Mouse (Mus musculus) midbrain, embryonic 15.5 days (tissue): ENCODE data around the gene Tmem59. TPM values are rescaled to one million over a fixed set of nuclear protein-coding genes. Genes with fewer than 3 reads are reported as not detected.

ENCODE experiments used
- ATAC-seq: fragments of 200-750 bp; cut with Nextera tagmentation; replicated peaks from 2 replicates; pipeline ENCODE4 v1.8.0; 2017; ENCODE audit warnings: moderate TSS enrichment
- H3K27ac ChIP-seq: fragments of 300-500 bp; sonication (generic); 2 replicates; pipeline ENCODE4 v1.5.1; 2015; ENCODE audit warnings: mild to moderate bottlenecking, inconsistent platforms
- H3K27me3 ChIP-seq: fragments of 300-500 bp; sonication (generic); replicated peaks from 2 replicates; pipeline ENCODE4 v1.6.1; 2015; ENCODE audit warnings: inconsistent platforms
- H3K36me3 ChIP-seq: fragments of 300-500 bp; sonication (generic); replicated peaks from 2 replicates; pipeline ENCODE4 v1.6.1; 2015; ENCODE audit warnings: inconsistent platforms
- H3K4me1 ChIP-seq: fragments of 300-500 bp; sonication (generic); 2 replicates; pipeline ENCODE4 v1.6.1; 2015; ENCODE audit warnings: inconsistent platforms
- H3K4me2 ChIP-seq: fragments of 300-500 bp; sonication (generic); 2 replicates; pipeline ENCODE4 v1.6.1; 2015; ENCODE audit warnings: inconsistent platforms, mild to moderate bottlenecking, moderate library complexity
- H3K4me3 ChIP-seq: fragments of 300-500 bp; sonication (generic); 2 replicates; pipeline ENCODE4 v1.5.1; 2015; ENCODE audit warnings: mild to moderate bottlenecking, inconsistent platforms
- H3K9ac ChIP-seq: fragments of 300-500 bp; sonication (generic); 2 replicates; pipeline ENCODE4 v1.6.1; 2015; ENCODE audit warnings: mild to moderate bottlenecking, inconsistent platforms
- H3K9me3 ChIP-seq: fragments of 300-500 bp; sonication (generic); 2 replicates; pipeline ENCODE4 v1.6.1; 2016; ENCODE audit warnings: inconsistent platforms
- WGBS: fragments of 180-500 bp; shearing (Covaris S2); methylation state at CpG from one replicate; pipeline ENCODE4 v1.1.7; 2015; ENCODE audit warnings: mixed read lengths; 5-methylcytosine and 5-hydroxymethylcytosine counted together
- polyA plus RNA-seq: library from polyadenylated mRNA; unstranded; fragments of >200 nt; fragmentation: Nextera tagmentation; extraction: Ambion mirVana; gene quantifications from 2 replicates; pipeline ENCODE4 v1.2.1, GENCODE M21; 2015

Gene Tmem59
- polyA plus RNA-seq, 1 experiment from 2014 or later, result 346 TPM

- H3K4me3 ChIP-seq, result no peak overlapping the region
- no peaks in the 10 kb centered on the region for H3K9me3 ChIP-seq
- H3K4me1 ChIP-seq, result peaks cover 32% of the 10 kb centered on the region
- no peak overlapping the region for H3K9ac ChIP-seq
- H3K36me3 ChIP-seq, result 0 out of 2 replicates have a peak, but pooled peaks cover 3% of the 10 kb centered on the region
- no peaks in the 10 kb centered on the region for H3K27me3 ChIP-seq
- ATAC-seq, result no peak
- no peak overlapping the region for H3K4me2 ChIP-seq
- no peak overlapping the region for H3K27ac ChIP-seq
- WGBS, result 82% methylated on average over 9 of the region's 9 CpGs
Observed at GRCm38 (mm10) chr4:107247110-107247509, 68.9 kb downstream of the Tmem59 start.

- no peaks in the 10 kb centered on the region for H3K27me3 ChIP-seq
- no peak for ATAC-seq
- no peak overlapping the region for H3K27ac ChIP-seq
- no peaks in the 10 kb centered on the region for H3K9me3 ChIP-seq
- no peak overlapping the region for H3K9ac ChIP-seq
- peaks cover 32% of the 10 kb centered on the region for H3K4me1 ChIP-seq
- WGBS, result 86% methylated on average over 3 of the region's 3 CpGs
- 0 out of 2 replicates have a peak, but pooled peaks cover under 1% of the 10 kb centered on the region for H3K36me3 ChIP-seq
- no peak overlapping the region for H3K4me3 ChIP-seq
- no peak overlapping the region for H3K4me2 ChIP-seq
Observed at GRCm38 (mm10) chr4:107248061-107248460, 69.9 kb downstream of the Tmem59 start.

GRCm38 (mm10) chr4:107249471-107249870 is 71.3 kb downstream of the Tmem59 start:
- Histone ChIP-seq H3K9ac (no peak overlapping the region), H3K27ac (no peak overlapping the region), H3K4me2 (no peak overlapping the region), H3K27me3 (no peaks in the 10 kb centered on the region), H3K9me3 (no peaks in the 10 kb centered on the region), H3K4me1 (peaks cover 26% of the 10 kb centered on the region), H3K4me3 (no peak overlapping the region), H3K36me3 (no peaks in the 10 kb centered on the region)
- 37% methylated on average over 2 of the region's 2 CpGs for WGBS
- no peak for ATAC-seq

- ATAC-seq, result no peak
- H3K9me3 ChIP-seq, result no peaks in the 10 kb centered on the region
- no peak overlapping the region for H3K4me2 ChIP-seq
- peaks cover 27% of the 10 kb centered on the region for H3K4me1 ChIP-seq
- H3K27me3 ChIP-seq, result no peaks in the 10 kb centered on the region
- H3K27ac ChIP-seq, result no peak overlapping the region
- H3K9ac ChIP-seq, result no peak overlapping the region
- no peaks in the 10 kb centered on the region for H3K36me3 ChIP-seq
- H3K4me3 ChIP-seq, result no peak overlapping the region
- 24% methylated on average over 4 of the region's 4 CpGs for WGBS
Observed at GRCm38 (mm10) chr4:107250494-107250893, 72.3 kb downstream of the Tmem59 start.

Other genes with a start within 250 kb of the Tmem59 start
- 77.7 and 82.3 TPM in 2 replicates for gene Mrpl37, start 111.5 kb upstream of the Tmem59 start, polyA plus RNA-seq
- 3.7 and 4.7 TPM in 2 replicates for gene Cyb5rl, start 111.4 kb upstream of the Tmem59 start, polyA plus RNA-seq
- not detected in 2 replicates for gene Cdcp2, start 81.5 kb upstream of the Tmem59 start, polyA plus RNA-seq
- 17.2 and 24.3 TPM in 2 replicates for gene Tceanc2, start 717 bp downstream of the Tmem59 start, polyA plus RNA-seq
- gene Ldlrad1, start 30.8 kb downstream of the Tmem59 start, polyA plus RNA-seq, result not detected in 2 replicates
- gene Lrrc42, start 75.1 kb downstream of the Tmem59 start, polyA plus RNA-seq, result 48.2 and 52.9 TPM in 2 replicates
- 30.7 and 34.5 TPM in 2 replicates for gene Hspb11, start 75.2 kb downstream of the Tmem59 start, polyA plus RNA-seq
- not detected in 2 replicates for gene Dio1, start 128.8 kb downstream of the Tmem59 start, polyA plus RNA-seq
- gene Yipf1, start 136.0 kb downstream of the Tmem59 start, polyA plus RNA-seq, result 51.7 and 56.2 TPM in 2 replicates
- gene Ndc1, start 189.4 kb downstream of the Tmem59 start, polyA plus RNA-seq, result 18.4 and 20.0 TPM in 2 replicates